Mouse (Mus musculus) ovary, postnatal 36 days (tissue): ENCODE results near the gene Tmem171.

Experiments
- DNase-seq: peaks from one replicate; pipeline ENCODE4 v3.0.0; 2022; ENCODE audit warnings: low spot score, mixed read lengths

The Tmem171 gene

DNA sequence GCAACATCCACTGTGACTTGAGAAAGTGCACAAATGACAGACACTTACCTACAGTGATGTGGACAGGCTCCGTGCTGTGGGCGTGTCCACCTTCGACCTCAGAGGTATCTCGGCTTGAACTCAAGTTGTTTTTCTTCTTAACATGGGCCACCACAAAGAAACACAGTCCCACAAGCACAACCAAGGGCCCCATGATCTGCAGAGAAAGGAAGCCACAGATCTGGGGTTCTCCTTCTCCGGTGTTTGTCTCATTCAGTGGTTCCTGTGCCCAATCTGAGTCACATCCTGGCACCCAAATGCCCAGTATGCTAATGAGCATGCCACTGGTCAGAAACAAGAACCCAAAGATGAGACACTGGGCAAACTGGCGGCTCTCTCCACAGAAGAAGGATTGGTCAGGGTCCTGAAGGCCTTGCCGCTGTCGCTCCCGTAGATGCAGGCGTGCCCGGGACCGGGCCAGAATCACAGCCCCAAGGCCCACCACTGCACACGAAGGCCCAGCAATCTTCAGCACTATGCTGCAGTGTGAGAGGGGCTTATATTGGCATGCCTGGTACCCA, 2.6 kb downstream of the Tmem171 start:
- no peak for DNase-seq

DNA sequence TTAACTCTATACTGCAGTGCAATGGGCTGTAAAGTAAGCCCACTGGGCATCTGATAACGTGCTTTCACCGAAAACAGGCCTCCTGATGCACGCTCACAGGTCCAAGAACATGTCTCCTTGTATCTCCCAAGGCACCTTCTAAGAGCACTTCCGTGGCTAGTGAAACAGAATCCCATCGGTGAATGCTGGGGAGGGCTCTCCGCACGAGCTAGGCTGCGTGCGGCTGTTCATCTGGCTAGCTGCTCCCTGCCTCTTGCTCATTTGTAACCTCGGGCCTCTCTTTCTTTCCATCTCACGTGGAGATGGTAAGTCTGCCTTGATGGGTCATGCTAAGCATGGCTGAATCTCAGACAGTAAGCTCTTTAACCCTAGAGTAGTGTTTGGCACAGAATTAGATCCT, 3.7 kb downstream of the Tmem171 start:
- DNase-seq: no peak

DNA sequence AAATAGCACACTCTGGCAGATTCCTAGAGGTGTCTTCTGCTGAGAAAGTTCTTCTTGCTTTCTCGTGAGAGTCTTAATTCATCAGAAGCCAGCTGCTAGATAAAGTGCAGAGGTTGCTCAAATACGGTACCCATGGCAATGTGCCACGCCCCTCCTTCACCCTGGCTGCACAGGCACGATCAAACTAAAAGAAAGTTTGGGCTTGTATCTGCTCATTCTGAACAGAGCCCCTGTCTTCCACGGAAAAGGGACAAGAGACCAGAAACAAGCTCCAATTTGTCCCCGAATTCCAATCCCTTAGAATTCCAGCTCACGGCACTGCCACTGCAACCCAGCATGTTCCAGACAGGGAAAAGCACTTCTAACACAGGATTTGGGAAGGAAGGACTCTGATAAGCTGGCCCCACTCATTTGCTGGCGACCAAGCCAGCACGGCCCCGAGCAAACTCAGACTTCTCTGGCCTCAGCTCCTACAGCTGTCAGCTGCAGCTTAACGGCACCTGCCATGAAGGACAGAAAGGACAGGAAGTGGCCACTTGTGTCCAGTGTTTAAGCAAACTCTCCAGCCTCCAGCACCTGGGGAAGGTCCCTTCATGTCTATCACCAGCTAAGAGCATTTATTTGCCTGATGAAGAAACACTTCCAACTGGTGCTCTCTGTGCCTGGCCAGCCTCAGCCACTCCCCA, 4.9 kb downstream of the Tmem171 start:
- DNase-seq: peak; percentile 49

DNA sequence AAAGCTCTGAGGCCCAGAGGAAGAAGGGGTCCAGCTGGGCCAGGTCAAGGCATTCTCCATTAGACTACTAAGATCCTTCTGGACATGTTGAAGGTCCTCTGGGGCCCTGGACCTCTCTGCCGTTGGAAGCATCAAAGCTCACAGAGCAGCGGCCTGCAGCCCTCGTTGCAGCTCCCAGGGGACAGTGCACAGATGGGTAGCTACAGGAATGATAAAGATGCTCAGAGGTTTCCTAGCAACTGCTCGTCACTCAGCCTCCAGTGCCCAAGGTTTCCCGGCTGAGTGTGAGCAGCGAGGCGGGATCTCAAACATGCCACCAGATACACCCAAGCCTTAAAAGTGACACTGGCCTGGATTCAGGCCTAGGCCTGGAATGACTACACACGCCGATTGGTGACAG, 6.7 kb downstream of the Tmem171 start:
- DNase-seq: no peak

DNA sequence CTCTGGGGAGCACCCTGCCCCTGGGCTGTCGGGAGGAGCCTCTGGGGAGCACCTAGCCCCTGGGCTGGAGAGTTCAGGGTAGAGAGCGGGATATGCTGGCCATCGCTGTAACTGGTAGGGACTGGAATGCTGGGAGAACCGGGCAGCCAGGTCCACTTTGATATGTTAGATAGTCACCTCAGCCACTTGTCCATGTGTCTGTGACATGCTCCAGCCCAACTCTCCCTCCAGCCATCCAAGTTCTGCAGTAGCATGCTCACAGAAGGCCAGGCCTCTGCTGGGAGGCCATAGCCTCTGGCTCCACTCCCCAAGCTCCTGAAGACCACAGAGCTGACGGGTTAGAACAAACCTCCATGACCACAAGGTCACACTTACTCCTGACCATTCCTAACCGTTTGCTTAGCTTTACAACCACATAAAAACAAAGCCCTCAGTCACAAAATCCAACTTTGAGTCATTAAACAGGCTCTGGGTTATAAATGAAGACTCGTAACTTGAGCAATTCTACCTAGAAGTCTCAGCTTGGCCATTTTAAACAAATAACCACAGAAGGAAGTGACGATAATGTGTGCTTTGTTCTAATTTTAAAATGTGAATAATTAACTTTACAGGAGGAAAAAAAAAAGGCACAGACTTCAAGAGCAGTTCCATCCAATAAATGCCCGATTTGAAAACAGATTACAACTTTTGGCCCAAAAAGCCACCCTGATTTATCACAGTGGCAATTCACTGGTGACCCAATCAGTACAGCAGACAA, 10.3 kb downstream of the Tmem171 start:
- DNase-seq: no peak

DNA sequence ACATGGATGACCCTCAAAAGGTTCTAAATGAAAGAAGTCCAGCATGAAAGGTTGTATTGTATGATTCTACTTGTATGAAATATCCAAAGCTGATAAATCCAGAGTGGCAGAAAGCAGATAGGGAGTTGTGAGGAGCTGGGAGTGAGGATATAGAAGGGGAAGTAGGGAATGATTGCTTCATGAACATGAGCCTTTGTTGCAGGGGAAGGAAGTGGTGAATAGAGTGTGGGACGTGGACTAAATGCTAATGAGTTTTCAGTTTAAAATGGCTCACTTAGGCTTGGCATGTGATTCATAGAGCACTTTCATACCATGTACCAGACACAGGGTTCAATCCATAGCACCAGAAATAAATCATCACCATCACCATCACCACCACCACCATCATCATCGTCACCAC, 11.2 kb downstream of the Tmem171 start:
- no peak for DNase-seq

DNA sequence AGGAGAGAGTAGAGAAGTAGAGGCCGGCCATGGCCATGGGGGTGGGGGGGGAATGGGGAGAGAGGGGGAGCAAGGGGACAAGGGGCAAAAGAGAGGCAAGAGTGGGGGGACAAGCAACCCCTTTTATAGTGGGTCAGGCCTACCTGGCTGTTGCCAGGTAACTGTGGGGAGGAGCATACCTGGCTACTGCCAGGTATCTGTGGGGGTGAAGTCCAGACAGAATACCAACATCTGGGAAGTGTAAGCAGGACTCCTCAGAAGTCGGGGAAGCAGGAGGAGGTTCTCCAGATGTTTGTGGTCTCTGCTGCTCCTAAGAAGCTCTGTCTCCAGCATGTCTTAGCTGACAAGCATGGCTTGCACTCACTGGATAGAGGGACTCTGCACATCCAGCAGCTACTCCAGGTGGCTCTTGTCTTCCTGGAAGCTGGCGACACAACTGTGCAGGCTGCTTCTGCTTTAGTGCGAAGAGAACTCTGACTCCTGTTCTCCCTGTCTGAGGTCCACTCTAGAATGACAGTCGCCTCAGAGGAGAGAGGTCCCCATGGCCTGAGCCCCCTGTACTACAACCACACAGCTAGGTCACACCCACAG, 14.1 kb downstream of the Tmem171 start:
- no peak for DNase-seq

DNA sequence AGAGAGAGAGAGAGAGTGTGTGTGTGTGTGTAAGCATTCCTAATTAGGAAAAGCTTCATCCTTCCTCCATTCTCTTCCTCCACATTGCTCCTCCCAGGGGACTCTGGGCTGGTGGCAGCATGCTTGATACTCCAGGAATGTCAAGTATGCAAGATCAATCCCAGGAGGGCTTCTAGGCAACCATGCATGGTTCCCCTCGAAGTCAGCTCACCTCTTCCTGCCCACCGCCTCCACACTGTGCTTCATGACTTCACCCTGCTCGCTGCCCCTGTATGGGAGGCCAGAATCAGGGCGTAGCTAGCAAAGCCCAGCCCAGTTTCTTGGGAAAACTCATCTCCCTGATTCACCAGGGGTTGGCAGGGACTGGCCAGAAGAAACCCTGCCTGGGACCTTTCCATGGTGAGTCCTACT, 15.0 kb downstream of the Tmem171 start:
- DNase-seq: no peak

DNA sequence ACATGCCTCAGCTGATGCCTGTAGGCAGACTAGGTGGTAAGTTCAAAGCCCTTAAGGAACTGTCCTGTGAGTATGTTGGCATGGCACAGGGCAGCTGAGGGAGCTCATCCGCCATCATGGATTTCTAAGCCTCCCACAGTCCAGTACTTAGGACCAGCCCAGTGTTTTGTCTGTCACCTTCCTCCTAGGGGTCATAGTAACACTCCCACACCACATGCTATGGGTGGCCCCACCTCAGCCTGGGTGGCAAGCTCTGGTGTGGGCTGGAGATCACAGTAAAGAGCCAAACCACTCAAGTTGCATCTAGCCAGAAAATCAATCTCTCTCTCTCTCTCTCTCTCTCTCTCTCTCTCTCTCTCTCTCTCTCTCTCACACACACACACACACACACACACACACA, 15.4 kb downstream of the Tmem171 start:
- no peak for DNase-seq

DNA sequence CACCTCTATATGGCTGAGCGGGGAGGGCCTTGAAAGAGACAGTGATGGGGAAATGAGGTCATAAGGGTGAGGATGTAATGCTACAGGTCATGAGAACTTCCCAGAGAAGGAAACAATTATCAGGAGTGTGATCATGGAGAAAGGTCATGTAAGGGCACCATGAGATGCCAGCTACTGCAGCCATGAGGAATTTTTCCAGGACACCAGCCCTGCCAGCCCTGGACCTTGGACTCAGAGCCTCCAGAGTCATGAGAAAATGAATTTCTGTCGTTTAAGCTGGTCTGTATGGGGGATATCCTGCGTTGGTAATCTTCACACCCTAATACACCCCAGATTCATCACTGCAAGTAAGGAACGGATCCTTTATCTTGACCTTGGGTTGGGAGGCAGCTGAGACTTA, 20.7 kb downstream of the Tmem171 start:
- DNase-seq: no peak

DNA sequence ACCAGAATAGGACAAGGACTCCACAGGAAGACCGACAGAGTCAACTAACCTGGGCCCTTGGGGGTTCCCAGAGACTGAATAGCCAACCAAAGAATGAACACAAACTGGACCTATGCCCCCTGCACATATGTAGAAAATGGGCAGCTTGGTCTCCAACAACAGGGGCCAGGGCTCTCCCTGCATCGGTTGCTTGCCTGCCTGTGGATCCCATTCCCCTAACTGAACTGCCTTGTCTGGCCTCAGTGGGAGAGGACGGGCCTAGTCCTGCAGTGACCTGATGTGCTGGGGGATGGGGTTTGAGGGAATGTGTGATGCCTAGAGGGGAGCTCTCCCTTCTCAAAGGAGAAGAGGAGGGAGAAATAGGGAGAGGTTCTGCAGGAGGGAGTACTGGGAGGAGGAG, 25.3 kb downstream of the Tmem171 start:
- no peak for DNase-seq

DNA sequence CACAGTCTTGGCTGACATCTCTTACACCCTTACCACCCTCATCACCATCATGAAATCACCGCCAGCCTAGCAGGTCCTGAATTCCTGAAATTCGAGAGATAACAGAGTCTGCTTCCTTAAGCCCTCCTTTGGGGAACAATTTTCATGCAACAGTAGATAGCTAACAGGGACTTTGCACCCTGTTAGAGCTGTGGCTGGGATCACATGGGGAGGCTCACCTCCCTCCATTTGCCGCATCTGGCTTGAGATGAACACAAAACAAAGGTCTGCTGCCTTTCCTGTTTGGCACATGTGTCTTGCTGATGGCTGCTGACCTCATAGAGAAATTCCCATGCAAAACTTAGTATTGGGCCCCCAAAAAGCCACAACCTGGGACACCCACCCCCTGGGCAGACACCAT, 27.3 kb downstream of the Tmem171 start:
- DNase-seq: no peak

DNA sequence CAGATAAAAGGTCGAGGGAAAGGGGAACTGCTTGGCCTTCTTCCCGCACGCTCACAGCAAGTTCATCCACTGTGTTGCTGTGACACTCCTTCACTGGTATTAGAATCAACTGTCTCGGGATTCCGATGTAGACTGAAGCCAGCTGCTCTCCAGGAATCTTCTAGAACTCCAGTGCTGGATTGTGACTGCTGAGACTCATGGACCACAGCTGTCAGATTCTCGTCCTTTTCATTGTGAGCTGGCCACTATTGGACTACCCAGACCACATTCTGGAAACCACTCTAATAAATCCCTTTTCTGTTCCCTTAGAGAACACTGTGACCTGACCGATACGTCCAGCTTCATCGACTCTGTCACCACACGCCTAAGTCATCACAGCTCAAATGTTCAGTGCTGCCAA, 29.4 kb downstream of the Tmem171 start:
- DNase-seq: no peak

DNA sequence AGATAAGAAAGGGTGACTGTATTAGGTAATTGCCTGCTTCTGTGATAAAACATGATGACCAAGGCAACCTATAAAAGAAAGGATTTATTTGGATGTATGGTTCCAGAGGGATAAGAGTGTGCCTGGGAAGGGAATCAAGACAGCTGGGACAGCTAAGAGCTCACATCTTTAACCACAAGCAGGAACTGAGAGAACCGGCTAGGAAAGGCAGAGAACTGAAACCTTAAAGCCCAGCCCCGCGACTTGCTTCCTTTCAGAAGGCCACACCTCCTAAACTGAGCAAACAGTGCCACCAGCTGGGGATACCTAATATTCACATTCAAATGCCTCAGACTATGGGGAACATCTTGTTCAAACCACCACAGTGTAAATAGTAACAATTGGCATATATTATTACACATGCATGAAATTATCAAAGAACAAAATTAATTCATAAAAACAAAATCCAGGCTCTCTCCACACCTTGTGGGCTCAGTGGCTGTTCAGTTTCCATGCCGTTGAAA, 32.4 kb downstream of the Tmem171 start:
- no peak for DNase-seq

DNA sequence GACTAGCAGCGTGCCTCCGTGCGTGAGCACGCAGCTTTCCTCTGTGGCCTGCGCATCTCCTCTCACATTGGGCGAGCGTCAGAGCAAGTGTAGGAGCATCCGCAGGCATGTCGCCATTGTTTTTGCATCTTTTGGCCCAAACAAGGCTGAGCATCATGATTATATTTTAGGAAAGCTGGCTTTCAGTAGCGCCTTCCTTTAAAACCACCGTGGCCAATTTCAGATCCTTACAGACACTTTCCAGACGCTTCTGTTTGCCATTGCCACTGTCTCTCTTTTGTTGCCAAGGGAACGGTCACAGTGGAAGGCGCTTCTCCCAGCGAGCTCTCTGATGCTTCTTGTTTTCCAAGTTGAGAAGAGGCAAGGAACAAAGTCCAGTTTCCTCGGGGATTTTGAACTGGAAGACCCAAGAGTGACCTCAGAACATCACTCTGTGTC, 38.6 kb downstream of the Tmem171 start:
- DNase-seq: no peak

DNA sequence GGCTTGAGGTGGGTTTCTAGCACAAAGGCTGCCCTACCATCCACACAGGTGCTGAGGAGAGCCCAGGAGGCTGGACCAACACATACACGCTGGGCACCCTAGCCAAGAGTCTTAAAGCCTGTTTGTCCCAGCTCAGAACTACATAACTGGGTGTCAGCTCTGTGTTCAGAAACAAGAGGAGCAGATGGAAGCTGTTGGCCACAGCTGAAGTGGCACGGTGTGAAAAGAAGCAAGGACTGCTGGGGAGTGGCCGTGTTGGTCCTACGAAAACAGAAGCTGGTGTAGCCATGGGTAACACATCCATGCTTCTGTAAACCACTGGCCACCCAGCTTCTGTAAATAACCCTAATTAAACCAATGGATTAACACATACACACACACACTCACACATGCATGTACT, 39.3 kb downstream of the Tmem171 start:
- no peak for DNase-seq

DNA sequence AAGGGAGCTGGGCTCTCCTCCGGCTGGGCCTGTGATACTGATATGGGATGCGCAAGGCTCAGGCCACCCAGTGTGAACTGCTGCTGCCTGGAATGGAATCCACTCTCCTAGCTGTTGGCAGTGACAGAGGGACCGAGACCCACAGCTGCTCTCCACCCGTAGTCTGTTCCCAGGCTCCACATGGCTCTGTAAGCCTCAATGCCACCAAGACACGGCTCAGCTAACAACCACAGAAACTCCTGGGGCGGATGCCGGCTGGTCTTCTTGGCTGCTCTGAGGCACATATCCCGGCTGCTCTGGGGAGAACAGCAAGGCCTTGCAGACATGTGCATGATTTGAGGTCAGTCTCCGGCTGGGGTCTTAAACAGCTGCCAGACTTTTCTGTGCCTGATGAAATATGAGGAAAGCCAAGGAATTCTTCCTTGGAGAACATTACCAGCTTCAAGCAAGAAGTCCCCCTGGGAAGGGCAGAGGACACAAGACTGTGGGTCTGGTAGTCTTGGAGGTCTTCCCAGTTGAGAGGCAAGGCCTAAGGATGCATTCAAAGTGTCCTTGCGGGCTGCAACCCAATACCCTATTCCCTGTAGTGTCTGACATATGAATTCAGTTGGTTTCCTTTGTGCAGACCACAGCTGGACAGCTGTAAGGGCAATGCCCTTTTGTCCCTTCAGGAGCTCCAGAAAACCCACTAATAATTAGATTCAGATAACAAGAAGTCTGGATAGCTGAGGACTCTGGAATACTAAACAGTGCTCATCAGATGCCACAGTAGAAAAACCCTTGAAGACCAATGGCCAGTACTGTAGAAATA, 40.3 kb downstream of the Tmem171 start:
- DNase-seq: no peak

DNA sequence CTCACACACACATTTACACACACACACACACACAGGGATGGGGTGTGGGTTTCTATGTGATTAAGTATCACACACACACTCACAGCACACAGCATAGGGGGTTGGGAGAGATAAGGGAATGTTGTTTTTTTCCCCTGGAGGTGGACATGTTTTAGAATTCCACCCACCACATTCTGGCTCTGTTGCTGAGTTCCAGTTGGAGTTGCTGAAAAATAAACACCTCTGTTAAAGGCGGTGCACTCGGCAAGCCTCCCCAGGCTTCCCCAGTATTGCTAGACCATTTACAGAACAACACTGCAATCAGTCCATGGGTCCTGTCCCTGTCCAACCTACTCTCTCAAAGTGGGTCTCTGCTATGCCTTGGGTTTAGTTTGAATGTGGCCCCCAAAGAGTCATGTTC, 42.4 kb downstream of the Tmem171 start:
- DNase-seq: no peak

DNA sequence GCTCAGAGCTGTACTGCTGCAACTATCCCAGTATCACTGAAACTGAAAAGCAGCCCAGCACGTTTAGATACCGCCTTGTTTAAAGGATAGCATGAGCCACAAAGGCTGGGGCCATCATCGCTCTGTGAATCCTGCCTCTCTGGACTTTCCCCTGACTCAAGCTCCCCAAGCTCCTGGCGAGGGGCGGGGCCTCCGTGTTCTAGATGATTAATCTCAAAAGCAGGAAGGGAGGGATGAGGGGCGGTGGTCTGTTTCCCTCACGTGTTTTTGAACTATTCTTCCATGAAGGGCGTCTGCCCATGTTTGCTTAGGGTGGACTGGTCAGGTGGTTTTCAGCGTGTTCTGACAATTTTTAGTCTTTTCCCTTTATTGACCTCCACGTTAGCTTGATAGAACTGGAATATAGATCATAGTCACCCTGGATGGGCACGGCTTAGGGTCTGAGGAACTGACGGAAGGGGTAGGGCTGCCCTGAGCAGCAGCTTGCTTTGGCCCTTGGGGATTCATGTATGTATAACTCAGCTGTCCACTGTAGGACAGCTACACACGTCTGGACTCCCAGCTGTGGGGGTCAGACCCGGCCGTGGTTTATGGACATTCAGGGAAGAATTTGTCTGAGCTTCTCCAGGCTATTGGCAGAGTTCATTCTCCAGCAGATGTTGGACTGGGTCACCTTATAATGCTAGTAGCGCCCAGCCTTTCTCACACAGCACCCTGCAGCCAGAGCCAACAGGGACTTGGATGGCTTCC, 43.2 kb downstream of the Tmem171 start:
- no peak for DNase-seq

DNA sequence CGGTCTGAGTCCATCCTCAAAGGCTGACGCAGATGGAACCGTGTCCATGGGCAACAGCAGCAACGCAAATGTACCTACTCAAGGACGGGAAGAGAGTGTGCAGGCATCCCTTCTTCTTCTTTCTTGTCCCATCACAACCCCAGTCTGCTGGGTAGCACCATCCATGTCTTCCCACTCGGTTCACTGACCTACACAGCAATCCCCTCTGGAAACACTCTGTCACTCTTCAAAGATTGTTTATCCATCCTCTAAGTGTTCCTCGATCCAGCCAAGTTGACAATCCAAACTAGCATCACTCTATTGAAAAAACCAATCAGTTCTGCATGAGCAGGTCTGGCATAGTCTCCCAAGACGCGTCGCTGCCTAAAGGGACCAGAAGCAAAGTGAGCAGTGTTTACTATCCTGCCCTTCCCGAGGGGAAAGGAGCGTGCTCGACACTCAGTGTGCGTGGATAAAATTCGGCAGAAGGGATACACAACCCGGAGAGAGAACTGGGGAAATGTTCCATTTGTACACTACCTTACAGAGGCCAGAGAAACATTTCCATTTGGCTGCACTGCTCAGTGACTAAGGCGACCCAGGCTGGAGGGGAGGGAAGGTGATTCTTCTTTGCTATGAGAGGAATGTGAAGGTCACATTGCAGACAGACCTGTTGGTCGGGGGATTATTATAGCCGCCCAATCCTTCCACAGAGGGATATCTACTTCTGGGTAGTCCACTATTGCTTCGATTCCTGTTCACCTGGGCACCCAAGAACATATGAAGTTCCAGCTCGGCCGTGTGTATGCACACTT, 46.7 kb downstream of the Tmem171 start:
- DNase-seq: no peak
